Mouse (Mus musculus): Measurements from ENCODE around the gene Il10. TPM values are rescaled to one million over a fixed set of nuclear protein-coding genes. Genes with fewer than 3 reads are reported as not detected.

The Il10 gene
- 0.09 TPM in 1 of 2 replicates, not detected in the other for polyA plus RNA-seq (2015; fragmentation: Nextera tagmentation; extraction: Ambion mirVana)

DNA sequence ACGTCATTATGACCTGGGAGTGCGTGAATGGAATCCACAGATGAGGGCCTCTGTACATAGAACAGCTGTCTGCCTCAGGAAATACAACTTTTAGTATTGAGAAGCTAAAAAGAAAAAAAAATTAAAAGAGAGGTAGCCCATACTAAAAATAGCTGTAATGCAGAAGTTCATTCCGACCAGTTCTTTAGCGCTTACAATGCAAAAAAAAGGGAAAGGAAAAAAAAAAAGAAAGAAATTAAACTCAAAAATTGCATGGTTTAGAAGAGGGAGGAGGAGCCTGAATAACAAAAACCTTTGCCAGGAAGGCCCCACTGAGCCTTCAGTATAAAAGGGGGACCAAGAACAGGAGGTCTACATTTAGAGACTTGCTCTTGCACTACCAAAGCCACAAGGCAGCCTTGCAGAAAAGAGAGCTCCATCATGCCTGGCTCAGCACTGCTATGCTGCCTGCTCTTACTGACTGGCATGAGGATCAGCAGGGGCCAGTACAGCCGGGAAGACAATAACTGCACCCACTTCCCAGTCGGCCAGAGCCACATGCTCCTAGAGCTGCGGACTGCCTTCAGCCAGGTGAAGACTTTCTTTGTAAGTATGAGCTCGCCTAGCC is at the start of gene Il10:
Gene Il10 (plus strand): TSS at position 354 of the 607 bp plus-strand sequence.

Other genes with a start within 250 kb of the Il10 start
- gene Fcamr, start 218.9 kb upstream of the Il10 start, polyA plus RNA-seq (2015; fragmentation: Nextera tagmentation; extraction: Ambion mirVana), result not detected in 2 replicates
- 0.03 and 0.06 TPM in 2 replicates for gene Pigr, start 193.2 kb upstream of the Il10 start, polyA plus RNA-seq (2015; fragmentation: Nextera tagmentation; extraction: Ambion mirVana)
- 0.58 TPM in 1 of 2 replicates, not detected in the other for gene Fcmr, start 154.2 kb upstream of the Il10 start, polyA plus RNA-seq (2015; fragmentation: Nextera tagmentation; extraction: Ambion mirVana)
- not detected in 2 replicates for gene Il24, start 132.4 kb upstream of the Il10 start, polyA plus RNA-seq (2015; fragmentation: Nextera tagmentation; extraction: Ambion mirVana)
- gene Il20, start 108.4 kb upstream of the Il10 start, polyA plus RNA-seq (2015; fragmentation: Nextera tagmentation; extraction: Ambion mirVana), result not detected in 2 replicates
- 0.65 TPM in 1 of 2 replicates, not detected in the other for gene Il19, start 79.7 kb upstream of the Il10 start, polyA plus RNA-seq (2015; fragmentation: Nextera tagmentation; extraction: Ambion mirVana)
- 39.8 and 64.5 TPM in 2 replicates for gene Mapkapk2, start 78.0 kb downstream of the Il10 start, polyA plus RNA-seq (2015; fragmentation: Nextera tagmentation; extraction: Ambion mirVana)
- 5.0 and 6.6 TPM in 2 replicates for gene Dyrk3, start 118.5 kb downstream of the Il10 start, polyA plus RNA-seq (2015; fragmentation: Nextera tagmentation; extraction: Ambion mirVana)
- gene Eif2d, start 133.3 kb downstream of the Il10 start, polyA plus RNA-seq (2015; fragmentation: Nextera tagmentation; extraction: Ambion mirVana), result 32.4 and 47.2 TPM in 2 replicates
- 2.6 and 4.2 TPM in 2 replicates for gene Rassf5, start 225.4 kb downstream of the Il10 start, polyA plus RNA-seq (2015; fragmentation: Nextera tagmentation; extraction: Ambion mirVana)